Mouse (Mus musculus) liver, postnatal 0 days (tissue): ENCODE results near the gene Psmd6.

Experiments
- CTCF ChIP-seq: sonication (generic); IDR thresholded peaks from 2 replicates; pipeline ENCODE4 v1.5.1; 2016; ENCODE audit warnings: antibody characterized with exemption, low read depth
- EP300 ChIP-seq: IDR thresholded peaks from 2 replicates; pipeline ENCODE4 v1.6.1; 2016; ENCODE audit warnings: antibody characterized with exemption, low read depth, mild to moderate bottlenecking

DNA sequence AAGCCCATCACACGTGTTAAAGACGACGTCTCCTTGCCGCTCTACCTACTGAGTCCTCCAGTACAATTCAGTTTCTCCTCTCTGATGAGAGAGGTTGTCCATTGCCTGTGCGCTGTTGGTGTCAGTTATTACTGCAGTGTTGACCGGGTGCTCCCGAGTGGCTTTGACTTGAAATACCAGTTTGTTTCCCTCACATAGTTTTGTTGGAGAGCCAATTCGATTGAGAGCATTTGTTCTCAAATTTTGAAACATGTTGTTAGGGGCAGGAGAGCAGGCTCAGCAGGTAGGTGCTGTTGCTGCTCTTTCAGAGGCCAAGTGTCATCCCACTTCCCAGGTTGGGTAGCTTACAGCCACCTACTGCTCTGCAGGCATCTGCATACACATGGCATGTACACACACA lies 37.0 kb downstream of the Psmd6 start:
- TF ChIP-seq CTCF, result no peak
- no peak for TF ChIP-seq EP300
